Comparison of ENCODE assay signal across 15 mouse cellular contexts in the genomic region with DNA sequence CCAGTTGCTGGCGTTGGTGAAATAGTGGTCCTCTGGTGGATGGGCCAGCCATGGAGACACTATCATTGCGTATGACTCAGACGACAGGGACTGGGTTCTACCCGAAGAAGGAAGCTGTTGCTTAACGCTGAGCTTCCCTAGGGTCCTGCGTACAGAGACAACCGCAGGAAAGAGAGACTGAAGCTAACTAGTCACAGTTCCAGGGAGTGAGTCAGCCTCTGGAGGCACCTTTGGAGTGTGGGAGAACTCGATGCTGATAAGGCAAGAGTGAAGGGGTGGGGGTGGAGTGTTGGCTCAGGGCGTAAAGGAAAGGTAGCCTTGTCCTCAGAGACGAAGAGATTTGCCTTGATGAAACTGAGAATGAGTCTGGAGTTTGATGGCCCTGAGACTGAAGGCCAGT. TPM values are rescaled to one million over a fixed set of nuclear protein-coding genes. Genes with fewer than 3 reads are reported as not detected.
A peak's percentile ranks its signal among the peaks of the same experiment; 100 is the strongest.
DNase-seq lines count a peak whose midpoint lies in the region; ATAC-seq and TF ChIP-seq lines count a peak whose summit lies in the region.
"Had no signal": no experiment of that assay in that cellular context is flagged by ENCODE, and none has a peak within 500 bp of the region (broad histone marks: within the 10 kb centered on the region; RNA-seq: fewer than 3 reads in every experiment).

No protein-coding gene starts in this region.

- TF ChIP-seq POLR2A in lung, adult 2 months (IDR thresholded peaks at IDR 0.05; ENCODE audit: borderline replicate concordance, extremely low read depth, low read depth, low read length) = no peak

- H3K4me2 ChIP-seq in lung, postnatal 0 days (replicated peaks; ENCODE audit: low read depth, low read length) = no peak overlapping the region
- peak overlapping the region; percentile 22; the same call in 1 of the 2 replicates for H3K4me2 ChIP-seq in liver, embryonic 16.5 days (ENCODE audit: low read depth, low read length)

- H3K27ac ChIP-seq in lung, postnatal 0 days (ENCODE audit: low read length) = no peak overlapping the region
- 0 out of 2 replicates have a peak overlapping the region, but pooled peaks have one; percentile 34 for H3K27ac ChIP-seq in liver, embryonic 16.5 days (ENCODE audit: low read length)
- H3K27ac ChIP-seq: layer of hippocampus, adult 2 months had no signal

- no peak overlapping the region for H3K4me3 ChIP-seq in lung, postnatal 0 days (ENCODE audit: low read depth, low read length)
- no peak overlapping the region for H3K4me3 ChIP-seq in lung, adult 2 months (replicated peaks; ENCODE audit: extremely low read depth, low read depth, low read length)
- no peak overlapping the region for H3K4me3 ChIP-seq in liver, embryonic 16.5 days (ENCODE audit: low read depth, low read length)
- H3K4me3 ChIP-seq: layer of hippocampus, adult 2 months had no signal

- TF ChIP-seq EP300 in lung, postnatal 0 days (IDR thresholded peaks at IDR 0.05) = no peak

- no peaks in the 10 kb centered on the region for H3K9me3 ChIP-seq in lung, postnatal 0 days (ENCODE audit: low read length)
- H3K9me3 ChIP-seq in liver, embryonic 16.5 days (replicated peaks; ENCODE audit: control insufficient read depth, low read length) = no peaks in the 10 kb centered on the region

- WGBS in lung, postnatal 0 days = 52% methylated on average over 10 of the region's 10 CpGs
- WGBS in lung, adult 2 months = 60% methylated on average over 10 of the region's 10 CpGs
- WGBS in liver, embryonic 16.5 days (ENCODE audit: insufficient replicate concordance) = 17% methylated on average over 10 of the region's 10 CpGs

- H3K36me3 ChIP-seq in lung, postnatal 0 days (ENCODE audit: insufficient read depth, low read length) = no peaks in the 10 kb centered on the region
- H3K36me3 ChIP-seq in liver, embryonic 16.5 days (ENCODE audit: control insufficient read depth, insufficient read depth) = no peaks in the 10 kb centered on the region

- no peak overlapping the region for H3K9ac ChIP-seq in lung, postnatal 0 days (replicated peaks; ENCODE audit: low read depth)
- no peak overlapping the region for H3K9ac ChIP-seq in liver, embryonic 16.5 days (ENCODE audit: low read depth, low read length)
- H3K9ac ChIP-seq: forebrain, postnatal 0 days had no signal

- H3K4me1 ChIP-seq in lung, postnatal 0 days (ENCODE audit: insufficient read depth, low read depth, low read length) = no peaks in the 10 kb centered on the region
- H3K4me1 ChIP-seq in lung, adult 2 months (ENCODE audit: control insufficient read depth, insufficient read depth, low read length) = peaks cover 5% of the 10 kb centered on the region
- peaks cover 31% of the 10 kb centered on the region for H3K4me1 ChIP-seq in liver, embryonic 16.5 days (ENCODE audit: control insufficient read depth, low read depth, low read length)

- DNase-seq in lung, postnatal 0 days (ENCODE audit: low spot score) = peak; percentile 62
- no peak for DNase-seq in lung, adult 2 months
- peak; percentile 80 for DNase-seq in yolk sac, embryonic 10.5 days (ENCODE audit: low spot score)
- no peak for DNase-seq in neural tube, embryonic 10.5 days (ENCODE audit: extremely low spot score, low spot score)
- DNase-seq in cerebellum, adult 11 months = no peak
- DNase-seq: adrenal gland, adult 8-10 months; cerebellum, postnatal 14 days; forebrain, postnatal 0 days; left cerebral cortex, postnatal 4 days; lung, postnatal 36 days; right cerebral cortex, postnatal 4 days had no signal

- peak; percentile 83 for ATAC-seq in lung, postnatal 0 days
- ATAC-seq in erythroblast, adult 5-6 weeks (replicated peaks; ENCODE audit: low FRiP score, poor library complexity, severe bottlenecking) = 0 out of 2 replicates have a peak, but pooled peaks have one; percentile 44
- ATAC-seq in liver, embryonic 16.5 days (ENCODE audit: low read depth) = peak; percentile 81
- ATAC-seq: CD4-positive, CD25-positive, alpha-beta regulatory T cell, adult 4 months; forebrain, postnatal 0 days had no signal

- H3K27me3 ChIP-seq in lung, postnatal 0 days (replicated peaks; ENCODE audit: insufficient read depth, low read length) = no peaks in the 10 kb centered on the region
- no peaks in the 10 kb centered on the region for H3K27me3 ChIP-seq in liver, embryonic 16.5 days (ENCODE audit: control insufficient read depth, insufficient read depth, low read depth, low read length)

- TF ChIP-seq CTCF in lung, postnatal 0 days (IDR thresholded peaks at IDR 0.05) = no peak
- no peak for TF ChIP-seq CTCF in lung, adult 2 months (IDR thresholded peaks at IDR 0.05; ENCODE audit: insufficient read depth, low read length)

RNA-seq across cellular contexts. Expression of gene Jak2, which starts 10.0 kb away (rescaled TPM):
- 9.6 and 9.9 TPM in 2 replicates for polyA plus RNA-seq in lung, postnatal 0 days (2015; fragmentation: Nextera tagmentation; extraction: Ambion mirVana)
- polyA plus RNA-seq in lung, adult 2 months (2012; rRNA removed) = 7.3 and 8.9 TPM in 2 replicates
- 37.7 and 41.6 TPM in 2 replicates for total RNA-seq in erythroblast, adult 5-6 weeks (2015; ENCODE audit: low replicate concordance)
- 49.8 and 64.0 TPM in 2 replicates for total RNA-seq in erythroblast, adult 5-6 weeks (2017; ENCODE audit: low replicate concordance)
- 5.2 and 5.9 TPM in 2 replicates for polyA plus RNA-seq in liver, embryonic 16.5 days (2015; fragmentation: Nextera tagmentation; extraction: Ambion mirVana)

Comparison
In these comparisons a context has a peak if more than half of its experiments do, and no peak if none do; other contexts are left out.
1. DNase-seq: peak in lung, postnatal 0 days (single experiment) and yolk sac, embryonic 10.5 days (single experiment); none in lung, adult 2 months (single experiment), neural tube, embryonic 10.5 days (single experiment) and cerebellum, adult 11 months (single experiment).
2. Peak in every context shown above with its lines, with median percentiles within 50 percentile points of each other: ATAC-seq.